Mouse (Mus musculus) G1E (cell line): ENCODE results near the gene Ang4.

Source experiments
- CTCF ChIP-seq: IDR thresholded peaks from 2 replicates; pipeline ENCODE4 v1.5.1; 2012; ENCODE audit warnings: low read depth, low read length, inconsistent platforms, mixed read lengths
- GATA1 ChIP-seq: IDR thresholded peaks from 2 replicates; pipeline ENCODE4 v1.6.1; 2012; ENCODE audit warnings: borderline replicate concordance, low read length, inconsistent platforms, mixed read lengths

DNA sequence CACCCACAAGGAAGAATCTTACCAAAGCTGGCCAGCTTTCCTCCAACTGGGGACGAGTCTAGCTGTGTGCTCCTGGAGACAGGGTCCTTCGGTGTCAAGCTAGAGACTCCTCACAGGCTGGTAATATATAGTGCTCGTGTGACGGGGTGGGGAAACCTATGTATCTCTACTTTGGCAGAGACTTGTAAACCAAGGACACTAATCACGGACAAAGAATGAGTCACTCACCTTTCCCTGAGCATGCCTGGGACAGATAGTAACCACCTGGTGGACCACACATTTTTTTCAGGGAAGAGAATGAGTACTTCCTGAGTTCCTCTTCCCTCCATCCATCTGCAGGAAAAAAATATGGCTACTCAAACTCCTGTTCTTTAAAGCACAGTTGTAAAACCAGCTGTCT, at the start of gene Ang4:
- TF ChIP-seq CTCF (no peak), GATA1 (no peak)
